Mouse (Mus musculus) frontal cortex, postnatal 14 days (tissue): ENCODE results near the gene Umad1.

ENCODE experiments used
- DNase-seq, 2 experiments: peaks; one replicate each; pipeline ENCODE4 v3.0.0; 2022; ENCODE audit warnings: low spot score in 2 of 2

The Umad1 gene

DNA sequence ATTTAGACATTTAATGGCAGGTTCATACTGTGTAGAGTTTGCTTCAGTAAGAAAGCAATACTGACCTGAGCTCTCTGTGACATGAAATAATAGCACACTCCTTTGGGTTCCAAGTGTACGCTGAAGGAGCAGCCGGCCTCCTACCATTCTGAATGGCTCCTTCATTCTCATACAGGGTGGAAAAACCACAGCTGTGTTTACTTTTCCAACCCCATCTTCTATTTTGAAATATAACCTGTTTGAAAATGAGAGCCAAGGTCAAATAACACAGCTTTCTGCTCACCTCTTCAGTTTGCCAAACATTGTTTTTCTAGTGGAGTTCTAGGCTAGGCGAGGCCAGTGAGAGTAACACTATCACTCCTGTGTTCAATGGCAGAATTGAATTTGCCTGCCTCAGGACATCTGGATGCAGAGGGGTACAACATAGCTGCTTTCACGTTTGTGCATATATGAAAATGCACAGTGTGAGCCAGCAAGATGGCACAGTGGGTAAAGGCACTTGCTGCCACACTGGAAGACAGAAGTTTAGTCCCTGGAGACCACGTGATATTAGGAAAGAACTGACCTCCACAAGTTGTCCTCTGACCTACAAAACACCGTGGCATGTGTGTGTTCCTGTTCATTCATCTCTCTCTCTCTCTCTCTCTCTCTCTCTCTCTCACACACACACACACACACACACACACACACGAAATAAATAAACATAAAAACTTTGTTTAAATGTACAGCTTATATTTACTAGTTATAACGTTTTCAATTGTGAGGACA is 157.9 kb downstream of the Umad1 start:
- DNase-seq, result no peak

GRCm38 (mm10) chr6:8419485-8420186 is 160.5 kb downstream of the Umad1 start:
- no peak for DNase-seq

DNA sequence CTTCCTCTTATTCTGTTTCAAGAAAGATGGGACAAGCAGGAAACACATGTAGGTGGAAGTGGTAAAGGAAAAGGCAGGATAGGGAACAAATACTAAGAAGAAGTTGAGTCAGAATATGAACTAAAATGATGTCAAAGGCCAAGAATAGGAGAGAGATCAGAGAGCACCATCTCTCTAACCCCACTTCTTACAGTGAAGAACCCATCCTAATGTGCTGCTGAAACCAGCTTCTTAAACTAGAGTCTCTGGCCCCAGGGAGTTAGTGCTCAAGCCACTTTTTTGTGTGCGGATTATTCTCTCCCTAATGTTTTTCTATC is 161.1 kb downstream of the Umad1 start:
- DNase-seq, result no peak

DNA sequence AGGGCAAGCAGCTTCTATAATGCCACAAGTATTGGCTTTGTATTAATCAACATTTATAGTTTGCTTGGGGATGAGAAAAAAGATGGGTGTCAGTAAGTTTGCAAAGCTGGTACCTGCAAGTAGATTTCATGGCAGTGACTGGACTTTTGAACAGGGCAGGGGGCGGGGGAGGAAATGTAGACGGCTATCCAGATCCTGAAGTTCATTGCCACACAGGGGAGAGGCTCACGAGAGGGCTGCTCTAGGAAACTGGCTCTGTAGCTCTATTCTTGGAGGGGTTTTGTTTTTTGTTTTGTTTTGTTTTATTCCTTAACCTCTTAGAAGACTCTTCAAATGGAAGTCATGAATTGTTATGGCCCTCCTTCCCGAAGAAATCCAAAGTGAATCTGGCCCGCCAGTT is 162.3 kb downstream of the Umad1 start:
- no peak for DNase-seq

DNA sequence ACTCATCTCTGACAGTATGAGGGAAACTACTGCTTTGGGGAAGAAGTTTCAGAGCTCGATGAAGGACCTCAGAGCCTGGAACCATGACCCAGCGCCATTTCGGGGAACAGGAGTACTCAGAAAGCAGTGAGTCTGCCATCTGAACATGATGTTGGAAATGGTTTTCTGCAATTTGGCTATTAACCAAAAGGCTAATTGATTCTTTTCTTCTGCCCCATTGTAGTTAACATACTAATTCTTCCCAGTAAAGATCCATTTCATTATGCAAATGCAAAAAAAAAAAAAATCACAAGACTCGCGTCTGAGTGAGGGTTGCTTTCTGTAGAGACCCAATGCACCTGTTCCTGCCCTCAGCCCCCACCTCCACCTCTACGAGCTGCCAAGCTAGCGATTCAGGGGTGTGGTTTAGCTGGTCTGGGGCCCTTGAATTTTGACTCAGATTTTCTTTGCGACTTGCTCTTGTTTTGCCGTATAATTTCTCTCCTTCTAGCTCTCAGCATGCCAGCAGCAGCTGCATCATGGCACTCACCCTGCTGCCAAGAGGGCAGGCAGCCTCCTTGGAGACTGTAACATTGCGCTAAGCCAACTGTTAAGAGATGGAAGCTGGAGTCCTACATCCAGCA is 163.0 kb downstream of the Umad1 start:
- no peak for DNase-seq

- DNase-seq, result no peak
These were observed 164.1 kb downstream of the Umad1 start for GRCm38 (mm10) chr6:8423142-8423541.

DNA sequence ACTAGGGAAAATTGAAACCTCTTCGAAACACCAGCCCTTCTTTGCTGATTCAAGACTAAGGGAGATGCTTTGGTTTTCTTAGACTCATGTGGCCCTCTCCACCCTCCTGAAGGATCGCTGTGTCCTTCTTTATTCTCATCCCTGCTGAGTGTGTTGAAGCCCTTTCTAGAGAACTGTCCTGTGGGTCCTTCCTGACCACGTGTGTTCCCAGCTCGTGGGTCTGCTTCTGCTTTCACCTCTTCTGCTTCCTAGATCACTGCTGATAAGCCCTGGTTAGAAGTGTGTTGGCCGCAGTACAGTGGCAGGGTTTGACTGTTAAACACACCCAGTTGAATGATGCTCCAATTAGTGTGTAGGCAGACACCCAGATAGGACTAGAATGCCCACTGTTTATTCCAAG is 168.6 kb downstream of the Umad1 start:
- DNase-seq, result no peak

- no peak for DNase-seq
These were observed 171.6 kb downstream of the Umad1 start for GRCm38 (mm10) chr6:8430610-8431234.

DNA sequence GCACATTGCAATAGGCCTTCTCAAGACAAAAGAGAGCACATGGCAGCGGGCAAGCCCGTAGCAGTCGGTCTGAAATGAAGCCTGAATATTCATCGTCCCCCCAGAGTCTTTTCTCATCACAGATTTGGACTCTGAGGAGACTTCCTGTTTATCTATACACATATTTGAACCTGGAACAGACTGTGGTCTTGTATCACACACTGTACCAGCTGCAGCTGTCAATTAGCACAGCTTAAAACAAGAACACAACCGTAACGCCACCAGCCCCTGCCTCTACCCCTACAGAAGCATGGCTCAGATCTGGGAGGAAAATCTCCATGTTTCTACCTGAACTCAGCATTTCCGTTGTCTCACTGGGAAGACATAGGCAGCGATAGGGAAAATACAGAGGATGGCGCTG is 174.1 kb downstream of the Umad1 start:
- DNase-seq, result no peak

DNA sequence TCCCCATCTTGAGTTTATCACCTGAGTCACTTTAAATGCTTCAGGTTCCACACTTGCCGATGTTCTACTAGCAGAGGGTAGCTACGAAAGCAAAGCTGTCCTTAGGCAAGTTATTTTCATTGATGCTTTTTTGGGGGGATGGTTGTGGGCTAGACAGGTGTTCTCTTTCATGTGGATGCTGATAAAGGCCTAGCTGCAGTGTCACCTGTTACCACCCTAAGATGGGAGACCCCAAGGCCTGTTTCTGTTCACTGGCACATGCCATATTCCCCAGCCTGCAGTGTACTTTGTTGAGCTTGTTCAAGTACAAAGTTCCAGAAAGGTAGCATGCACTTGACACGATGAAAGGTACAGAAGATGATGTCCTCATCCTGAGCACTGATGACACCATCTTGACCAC is 178.8 kb downstream of the Umad1 start:
- DNase-seq, result no peak

DNA sequence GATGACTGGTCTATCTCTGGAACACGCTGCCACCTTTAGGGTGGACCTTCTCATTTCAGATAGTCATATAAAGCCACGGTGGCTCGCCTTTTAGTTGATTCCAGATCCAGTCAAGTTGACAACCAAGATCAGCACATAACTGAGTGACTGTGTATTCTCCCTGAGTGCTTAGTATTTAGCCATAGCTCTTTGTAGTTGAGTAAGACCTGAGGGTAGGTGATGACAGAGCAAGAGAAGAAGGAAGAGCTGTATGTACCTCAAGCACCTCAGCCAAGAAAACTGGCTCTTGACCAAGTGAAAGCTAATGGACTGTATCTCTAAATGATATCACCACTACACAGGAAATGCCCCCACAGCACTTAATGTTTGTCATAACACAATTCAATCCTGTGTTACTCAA is 182.7 kb downstream of the Umad1 start:
- DNase-seq, result no peak

- no peak for DNase-seq
These were observed 187.7 kb downstream of the Umad1 start for GRCm38 (mm10) chr6:8446786-8447185.

DNA sequence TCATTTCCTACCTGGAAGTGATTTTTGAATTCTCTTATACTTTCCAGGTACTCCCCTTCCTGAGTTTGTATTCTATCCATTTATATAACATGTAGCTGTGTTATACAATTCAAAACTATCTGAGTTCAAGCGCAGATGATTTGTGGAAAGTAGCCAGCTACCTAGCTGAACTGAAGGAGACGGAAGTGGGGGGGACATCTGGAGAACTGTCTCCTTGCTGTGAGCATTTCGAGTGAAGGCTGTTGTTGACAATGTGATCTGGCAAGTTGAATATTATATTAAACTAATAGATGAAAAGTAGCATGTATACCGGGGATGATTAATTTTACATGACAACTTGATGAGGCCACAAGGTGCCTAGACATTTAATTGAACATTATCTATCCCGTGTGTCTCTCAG is 196.5 kb downstream of the Umad1 start:
- DNase-seq, result no peak

GRCm38 (mm10) chr6:8458596-8458995 is 199.5 kb downstream of the Umad1 start:
- no peak for DNase-seq

GRCm38 (mm10) chr6:8462447-8462846 is 203.4 kb downstream of the Umad1 start:
- no peak for DNase-seq

DNA sequence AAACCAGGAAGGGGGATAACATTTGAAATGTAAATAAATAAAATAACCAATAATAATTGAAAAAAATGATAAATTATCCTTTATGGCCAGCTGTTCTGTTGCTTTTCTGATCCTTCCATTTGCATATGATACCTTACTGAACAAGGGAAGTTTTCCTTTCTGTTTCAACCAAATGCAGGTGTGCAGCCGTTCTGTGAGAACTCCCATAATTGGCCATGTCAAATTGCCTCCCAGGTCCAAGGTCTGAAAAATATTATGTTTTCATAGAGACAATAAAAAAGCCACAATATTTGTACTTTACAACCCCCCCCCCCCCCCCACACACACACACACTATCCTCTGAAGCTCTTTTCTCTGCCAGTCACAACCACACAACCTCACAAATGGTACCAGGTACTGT is 206.3 kb downstream of the Umad1 start:
- DNase-seq, result no peak

GRCm38 (mm10) chr6:8465985-8466384 is 206.9 kb downstream of the Umad1 start:
- no peak for DNase-seq

DNA sequence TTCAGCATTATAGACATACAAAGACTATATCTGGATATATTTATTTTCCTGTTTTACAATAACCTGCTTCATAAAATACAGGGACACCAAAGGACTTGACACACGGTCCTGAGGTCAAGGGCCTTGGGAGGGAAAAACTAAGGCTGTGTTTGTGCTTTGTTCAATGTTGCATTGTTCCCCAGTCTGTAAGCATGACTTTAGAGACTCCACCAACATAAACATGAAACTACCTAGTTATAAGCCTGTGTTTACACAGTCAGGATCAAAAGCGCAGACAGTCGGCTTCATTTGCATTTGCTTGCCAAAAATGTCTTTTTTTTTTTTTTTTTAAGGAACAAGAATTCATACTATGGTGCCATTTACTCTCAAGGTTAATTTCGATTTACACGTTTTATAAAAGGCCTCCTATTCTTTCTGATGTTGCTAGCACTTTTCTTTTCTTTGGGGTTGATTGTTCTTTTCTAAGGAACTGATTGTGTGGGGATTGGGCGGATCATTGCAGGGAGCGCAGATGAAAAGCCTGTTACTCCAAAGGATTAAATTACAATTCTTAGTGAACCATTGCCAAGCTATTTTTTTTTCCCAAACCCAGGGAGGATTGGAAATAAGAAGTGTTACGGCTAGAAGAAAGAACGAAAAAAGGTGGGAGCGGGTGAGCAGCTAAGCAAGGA is 208.7 kb downstream of the Umad1 start:
- no peak for DNase-seq

GRCm38 (mm10) chr6:8469918-8470317 is 210.8 kb downstream of the Umad1 start:
- DNase-seq, result no peak

DNA sequence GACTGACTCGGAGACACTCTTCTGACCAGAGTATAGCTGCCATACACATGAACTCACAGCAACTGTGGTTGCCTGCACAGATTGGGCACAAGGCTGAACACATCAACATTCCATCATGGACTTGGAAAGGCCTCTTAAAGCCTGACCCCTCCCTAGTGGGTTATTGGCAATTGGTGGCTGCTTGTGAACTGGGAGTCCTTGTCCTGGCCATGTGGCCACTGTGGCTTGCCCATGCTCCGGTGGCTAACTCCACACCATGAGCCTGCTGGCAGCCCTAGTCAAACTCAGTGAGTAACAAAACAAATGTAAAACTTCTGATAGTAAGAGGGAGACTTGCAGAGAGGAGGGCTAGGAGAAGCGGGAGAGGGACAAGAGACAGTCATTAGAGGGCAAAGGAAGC is 213.0 kb downstream of the Umad1 start:
- no peak for DNase-seq

DNA sequence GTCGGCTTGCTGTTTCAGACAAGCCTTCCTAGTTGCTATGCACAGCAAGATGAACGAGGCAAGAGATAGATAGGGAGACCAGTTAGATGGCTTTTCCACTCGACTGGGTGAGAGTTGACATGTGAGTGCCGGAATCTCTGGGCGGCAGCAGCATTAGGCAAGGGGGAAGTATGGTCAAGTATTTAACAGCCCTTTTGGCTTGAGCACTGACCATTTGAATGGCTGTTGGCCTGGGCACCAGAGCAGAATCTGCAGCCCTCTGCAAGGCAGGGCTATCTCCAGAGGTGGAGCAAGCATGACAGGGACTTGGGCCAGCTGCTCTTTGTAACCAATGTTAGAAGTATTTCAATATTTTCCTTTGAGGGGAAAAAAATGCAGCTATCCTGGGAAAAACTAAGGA is 213.8 kb downstream of the Umad1 start:
- no peak for DNase-seq

- no peak for DNase-seq
These were observed 214.4 kb downstream of the Umad1 start for GRCm38 (mm10) chr6:8473498-8473897.
